Mouse (Mus musculus) WW6 (cell line): ENCODE measurements around the gene Serf2.
"Not testable (repeated sequence)": the region's sequence is repeated elsewhere in the genome, so short reads cannot be mapped to it uniquely, and the experiment has no call there.

ENCODE experiments used
- DNase-seq: peaks from one replicate; pipeline ENCODE4 v3.0.0-alpha.2; 2013; ENCODE audit warnings: low read depth, low spot score

Serf2 gene

DNA sequence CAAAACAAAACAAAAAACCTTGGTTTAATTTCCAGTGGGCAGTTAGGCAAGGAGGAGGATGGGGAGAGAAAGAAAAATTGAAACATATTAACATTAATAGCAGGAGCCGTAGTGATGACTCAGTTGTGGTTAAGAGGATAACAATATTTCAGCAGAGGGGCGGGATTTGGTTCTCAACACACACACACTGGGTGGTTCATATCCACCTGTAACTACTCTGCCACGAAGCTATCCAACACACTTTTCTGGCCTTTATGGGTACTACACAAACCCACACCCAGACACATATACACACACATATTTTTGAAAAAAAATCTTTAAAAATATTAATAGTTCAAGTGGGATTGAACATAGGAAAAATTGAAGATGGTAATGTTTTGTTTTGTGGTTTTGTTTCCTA, 2.0 kb upstream of the Serf2 start:
- DNase-seq = no peak

- no peak for DNase-seq
These were observed 859 bp upstream of the Serf2 start for GRCm38 (mm10) chr2:121448136-121448535.

- DNase-seq = no peak
These were observed 583 bp downstream of the Serf2 start for GRCm38 (mm10) chr2:121449545-121450011.

GRCm38 (mm10) chr2:121450093-121450492, 1.1 kb downstream of the Serf2 start:
- no peak for DNase-seq

DNA sequence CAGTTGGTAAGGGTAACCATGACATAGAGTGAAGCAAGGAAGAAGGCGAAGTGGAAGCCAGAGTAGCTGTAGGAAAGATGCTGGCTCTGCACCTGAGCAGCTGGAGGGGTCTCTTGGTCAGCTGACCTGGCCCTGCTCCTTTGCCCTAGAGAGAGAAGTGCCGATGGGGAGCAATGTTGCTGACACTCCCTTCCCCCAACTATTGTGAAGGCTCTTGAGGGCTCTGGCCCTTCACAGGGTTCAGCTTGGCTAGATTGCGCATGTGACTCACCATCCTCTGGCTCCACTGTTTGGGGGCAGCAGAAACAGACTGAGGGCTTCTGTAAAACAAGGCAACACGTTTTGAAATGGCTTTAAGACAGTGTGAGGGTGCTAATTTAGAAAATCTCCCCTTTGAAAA, 3.4 kb downstream of the Serf2 start:
- DNase-seq = no peak

DNA sequence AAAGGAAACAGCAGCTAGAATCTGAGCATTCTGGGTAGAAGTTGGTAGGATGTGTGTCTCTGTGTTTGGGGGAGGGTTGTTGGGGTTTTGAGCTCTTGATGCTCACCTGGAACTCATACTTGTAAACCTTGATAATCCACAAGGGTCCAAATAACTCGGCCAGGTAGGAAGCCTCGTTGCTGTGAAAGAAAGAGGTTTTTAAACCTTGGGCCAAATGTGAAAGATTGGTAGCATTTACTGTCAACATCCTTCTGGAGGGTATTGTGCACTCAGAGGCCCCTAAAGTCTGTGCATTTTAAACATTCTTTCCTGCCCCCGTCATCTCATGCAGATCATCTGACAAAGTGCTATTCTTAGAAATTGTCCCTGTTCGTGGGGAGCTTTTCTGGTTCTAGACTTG, 4.0 kb downstream of the Serf2 start, which contains the start of gene Hypk:
Gene Hypk (plus strand): TSS at position 301 of the 400 bp plus-strand sequence.
- no peak for DNase-seq

- no peak for DNase-seq
These were observed 4.9 kb downstream of the Serf2 start for GRCm38 (mm10) chr2:121453917-121454316.

DNA sequence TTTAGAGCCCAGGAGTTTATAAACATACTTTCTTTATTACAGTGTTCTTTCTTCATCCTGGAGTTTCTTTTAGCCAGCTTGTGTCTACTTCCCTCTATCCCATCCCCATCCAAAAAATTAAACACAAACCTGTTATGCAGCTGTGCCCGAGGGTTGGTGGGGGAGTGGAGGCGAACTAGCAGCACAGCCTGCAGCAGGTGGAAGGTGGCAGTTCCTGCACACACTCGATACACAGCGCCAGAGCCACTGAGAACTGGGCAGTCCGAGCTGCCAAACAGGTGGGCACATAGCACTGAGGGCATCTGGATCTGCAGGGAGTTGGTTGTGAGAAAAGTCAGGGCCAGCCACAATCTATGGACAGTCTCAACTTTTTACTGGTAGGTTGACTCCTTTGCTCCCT, 6.5 kb downstream of the Serf2 start:
- no peak for DNase-seq

DNA sequence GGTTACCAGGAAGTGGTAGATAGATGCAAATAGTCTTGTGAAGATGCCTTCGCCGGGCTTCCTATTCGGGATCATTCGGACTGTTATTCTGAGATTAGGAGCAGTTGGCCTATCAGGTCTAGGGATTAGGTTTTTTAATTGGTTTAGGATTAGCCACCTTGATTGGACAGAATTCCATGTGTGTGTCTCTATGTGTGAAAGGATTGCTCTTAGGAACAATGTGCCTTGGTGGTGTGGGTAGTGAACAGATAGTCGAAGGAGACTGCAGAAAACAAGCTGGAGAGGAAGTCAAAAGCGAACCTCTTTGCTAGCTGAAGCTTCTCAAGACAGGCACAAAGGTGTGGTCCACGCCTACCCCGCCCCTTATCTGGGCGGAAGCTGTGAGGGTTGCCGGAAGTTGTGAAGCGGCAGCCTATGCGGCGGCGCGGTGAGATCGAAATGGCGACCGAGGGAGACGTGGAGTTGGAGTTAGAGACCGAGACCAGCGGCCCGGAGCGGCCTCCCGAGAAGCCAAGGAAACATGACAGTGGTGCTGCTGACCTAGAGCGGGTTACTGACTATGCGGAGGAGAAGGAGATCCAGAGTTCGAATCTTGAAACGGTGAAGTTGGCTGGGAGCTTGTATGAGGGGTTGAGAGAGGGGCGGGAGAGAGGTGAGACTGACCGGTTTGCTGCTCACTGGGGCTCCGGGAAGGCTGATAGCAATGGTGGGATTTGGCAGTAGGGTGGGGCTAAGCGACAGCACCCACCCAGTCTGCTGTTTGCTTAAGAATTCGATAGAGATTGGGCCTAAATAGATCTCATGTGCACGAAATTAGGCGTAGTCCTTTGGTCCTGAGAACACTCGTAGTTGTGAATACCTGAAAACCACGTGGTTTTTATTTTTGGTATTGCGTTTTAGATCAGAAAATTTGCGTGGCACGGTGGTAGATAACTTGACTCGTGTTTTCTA, 8.0 kb downstream of the Serf2 start, which contains the start of gene Serinc4:
Gene Serinc4 (minus strand): TSS at position 90 of the 951 bp plus-strand sequence.
- DNase-seq = peak; percentile 65

GRCm38 (mm10) chr2:121460071-121460470, 11.1 kb downstream of the Serf2 start:
- no peak for DNase-seq

DNA sequence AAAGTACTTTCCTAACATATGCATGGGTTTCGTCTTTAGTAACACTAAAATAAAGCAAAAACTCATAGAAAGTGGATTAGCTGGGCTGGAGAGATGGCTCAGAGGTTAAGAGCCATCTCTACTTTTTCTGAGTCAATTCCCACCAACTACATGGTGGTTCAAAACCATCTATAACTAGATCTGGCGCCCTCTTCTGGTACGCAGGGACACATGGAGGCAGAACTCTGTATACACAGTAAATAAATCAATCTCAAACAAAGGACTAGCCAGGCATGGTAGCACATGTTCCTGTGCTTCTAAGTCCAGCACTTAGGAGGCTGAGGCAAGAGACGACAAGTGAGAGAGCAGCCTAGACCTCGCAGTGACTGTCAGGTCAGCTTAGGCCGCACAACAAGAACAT, 20.0 kb downstream of the Serf2 start:
- DNase-seq = not testable (repeated sequence)

DNA sequence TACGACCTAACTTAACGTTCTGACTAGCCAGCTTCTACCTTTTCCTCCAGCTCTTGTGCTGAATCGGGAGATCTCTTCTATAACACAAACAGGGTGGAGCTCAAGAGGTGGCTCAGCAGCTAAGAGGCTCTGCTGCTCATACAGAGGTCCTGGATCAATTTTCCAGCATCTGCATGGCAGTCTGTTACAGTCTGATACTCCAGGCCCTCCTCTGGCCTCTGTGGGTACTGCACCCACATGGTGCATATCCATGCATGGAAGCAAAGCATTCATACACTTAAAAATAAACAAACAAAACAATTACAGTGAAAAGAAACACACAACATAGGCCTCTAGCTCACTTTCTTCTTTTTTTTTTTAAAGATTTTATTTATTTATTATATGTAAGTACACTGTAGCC, 23.8 kb downstream of the Serf2 start:
- DNase-seq = not testable (repeated sequence)

- DNase-seq = peak; percentile 53
These were observed 24.5 kb downstream of the Serf2 start, which contains the start of gene Mfap1b for GRCm38 (mm10) chr2:121473301-121474179. Gene Mfap1b, minus strand, starts transcription at chr2:121474067.

- no peak for DNase-seq
These were observed 25.2 kb downstream of the Serf2 start for GRCm38 (mm10) chr2:121474180-121474535.

- not testable (repeated sequence) for DNase-seq
These were observed 26.3 kb downstream of the Serf2 start for GRCm38 (mm10) chr2:121475306-121475705.

GRCm38 (mm10) chr2:121477491-121478266, 28.7 kb downstream of the Serf2 start:
- no peak for DNase-seq

- DNase-seq = no peak
These were observed 31.5 kb downstream of the Serf2 start for GRCm38 (mm10) chr2:121480498-121480897.

- DNase-seq = not testable (repeated sequence)
These were observed 31.9 kb downstream of the Serf2 start for GRCm38 (mm10) chr2:121480916-121481315.

GRCm38 (mm10) chr2:121483576-121483975, 34.6 kb downstream of the Serf2 start:
- DNase-seq = no peak

DNA sequence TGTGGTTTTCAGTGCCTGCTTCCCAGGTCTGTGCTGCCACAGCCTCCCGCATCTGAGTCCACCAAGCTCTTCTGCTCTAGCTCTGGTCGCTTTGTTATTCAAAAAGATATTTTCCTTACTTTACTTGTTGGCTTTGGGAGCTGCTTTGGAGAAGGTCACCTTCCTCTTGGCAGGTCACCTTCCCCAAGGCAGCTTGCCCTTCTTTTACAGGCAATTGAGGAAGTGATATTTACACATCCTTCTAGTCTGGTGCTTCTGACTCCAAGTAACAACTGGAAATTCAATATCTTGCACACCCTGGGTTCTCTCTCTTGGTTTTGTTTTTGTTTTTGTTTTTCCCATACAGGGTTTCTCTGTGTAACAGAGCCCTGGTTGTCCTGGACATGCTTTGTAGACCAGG, 35.4 kb downstream of the Serf2 start:
- not testable (repeated sequence) for DNase-seq

DNA sequence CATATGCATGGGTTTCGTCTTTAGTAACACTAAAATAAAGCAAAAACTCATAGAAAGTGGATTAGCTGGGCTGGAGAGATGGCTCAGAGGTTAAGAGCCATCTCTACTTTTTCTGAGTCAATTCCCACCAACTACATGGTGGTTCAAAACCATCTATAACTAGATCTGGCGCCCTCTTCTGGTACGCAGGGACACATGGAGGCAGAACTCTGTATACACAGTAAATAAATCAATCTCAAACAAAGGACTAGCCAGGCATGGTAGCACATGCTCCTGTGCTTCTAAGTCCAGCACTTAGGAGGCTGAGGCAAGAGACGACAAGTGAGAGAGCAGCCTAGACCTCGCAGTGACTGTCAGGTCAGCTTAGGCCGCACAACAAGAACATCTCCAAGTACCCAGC, 52.6 kb downstream of the Serf2 start:
- DNase-seq = not testable (repeated sequence)
